Mouse (Mus musculus) embryonic facial prominence, embryonic 15.5 days (tissue): ENCODE measurements around the gene Aldh16a1. TPM values are rescaled to one million over a fixed set of nuclear protein-coding genes. Genes with fewer than 3 reads are reported as not detected.

Experiments used
- ATAC-seq: fragments of 200-750 bp; cut with Nextera tagmentation; 2 replicates; pipeline ENCODE4 v1.8.0; 2017; ENCODE audit warnings: low read depth, moderate TSS enrichment; ENCODE audit not compliant: insufficient number of reproducible peaks, low FRiP score, low TSS enrichment
- H3K27ac ChIP-seq: fragments of 300-500 bp; sonication (generic); replicated peaks from 2 replicates; pipeline ENCODE4 v1.5.1; 2015; ENCODE audit warnings: mild to moderate bottlenecking, inconsistent platforms
- H3K27me3 ChIP-seq: fragments of 300-500 bp; sonication (generic); 2 replicates; pipeline ENCODE4 v1.6.1; 2015; ENCODE audit warnings: inconsistent platforms
- H3K36me3 ChIP-seq: fragments of 300-500 bp; sonication (generic); 2 replicates; pipeline ENCODE4 v1.6.1; 2015; ENCODE audit warnings: mild to moderate bottlenecking, inconsistent platforms
- H3K4me1 ChIP-seq: fragments of 300-500 bp; sonication (generic); 2 replicates; pipeline ENCODE4 v1.6.1; 2015; ENCODE audit warnings: inconsistent platforms
- H3K4me2 ChIP-seq: fragments of 300-500 bp; sonication (generic); replicated peaks from 2 replicates; pipeline ENCODE4 v1.6.1; 2015; ENCODE audit warnings: mild to moderate bottlenecking, inconsistent platforms
- H3K4me3 ChIP-seq: fragments of 300-500 bp; sonication (generic); replicated peaks from 2 replicates; pipeline ENCODE4 v1.5.1; 2015; ENCODE audit warnings: mild to moderate bottlenecking, inconsistent platforms
- H3K9ac ChIP-seq: fragments of 300-500 bp; sonication (generic); 2 replicates; pipeline ENCODE4 v1.6.1; 2015; ENCODE audit warnings: inconsistent platforms
- H3K9me3 ChIP-seq: fragments of 300-500 bp; sonication (generic); replicated peaks from 2 replicates; pipeline ENCODE4 v1.6.1; 2016; ENCODE audit warnings: inconsistent platforms
- WGBS: fragments of 180-500 bp; shearing (Covaris S2); methylation state at CpG from one replicate; pipeline ENCODE4 v1.1.7; 2015; 5-methylcytosine and 5-hydroxymethylcytosine counted together
- polyA plus RNA-seq: library from polyadenylated mRNA; unstranded; fragments of >200 nt; fragmentation: Nextera tagmentation; extraction: Ambion mirVana; gene quantifications from 2 replicates; pipeline ENCODE4 v1.2.1, GENCODE M21; 2015

Gene Aldh16a1
- polyA plus RNA-seq, 1 experiment from 2014 or later, result 47.1 TPM

GRCm38 (mm10) chr7:45124224-45125143, 29.9 kb downstream of the Aldh16a1 start, which contains the start of gene Rps11:
Rps11 (minus strand) TSS chr7:45124439.
- Histone ChIP-seq H3K4me3 (peak within 1 kb of the TSS; percentile 96), H3K27ac (peak within 1 kb of the TSS; percentile 90), H3K4me2 (peak within 1 kb of the TSS; percentile 64), H3K9me3 (no peaks in the 10 kb centered on the region), H3K9ac (peak within 1 kb of the TSS; percentile 100), H3K27me3 (no peaks in the 10 kb centered on the region), H3K4me1 (peaks cover 62% of the 10 kb centered on the region), H3K36me3 (peaks cover 61% of the 10 kb centered on the region)
- peak; percentile 88 for ATAC-seq
- WGBS, result under 1% methylated on average over 59 of the region's 59 CpGs

- no peak for ATAC-seq
- peaks cover 58% of the 10 kb centered on the region for H3K4me1 ChIP-seq
- H3K36me3 ChIP-seq, result peaks cover 67% of the 10 kb centered on the region
Observed at GRCm38 (mm10) chr7:45123186-45123570, 31.2 kb downstream of the Aldh16a1 start.

GRCm38 (mm10) chr7:45122561-45123185, 31.7 kb downstream of the Aldh16a1 start:
- Histone ChIP-seq H3K9me3 (no peaks in the 10 kb centered on the region), H3K9ac (peak overlapping the region; percentile 100; the same call in 1 of the 2 replicates), H3K4me2 (peak overlapping the region; percentile 64), H3K4me3 (peak overlapping the region; percentile 96), H3K4me1 (peaks cover 58% of the 10 kb centered on the region), H3K27ac (peak overlapping the region; percentile 90; the same call in 1 of the 2 replicates), H3K27me3 (no peaks in the 10 kb centered on the region), H3K36me3 (peaks cover 67% of the 10 kb centered on the region)
- WGBS, result 80% methylated on average over 15 of the region's 15 CpGs
- ATAC-seq, result no peak

More at GRCm38 (mm10) chr7:45123186-45123570, 31.2 kb downstream of the Aldh16a1 start:
- no peaks in the 10 kb centered on the region for H3K27me3 ChIP-seq
- WGBS, result 17% methylated on average over 12 of the region's 12 CpGs
- peak overlapping the region; percentile 100 for H3K9ac ChIP-seq
- H3K27ac ChIP-seq, result peak overlapping the region; percentile 90
- peak overlapping the region; percentile 64 for H3K4me2 ChIP-seq
- no peaks in the 10 kb centered on the region for H3K9me3 ChIP-seq
- H3K4me3 ChIP-seq, result peak overlapping the region; percentile 96

- H3K4me2 ChIP-seq, result no peak overlapping the region
- peaks cover 52% of the 10 kb centered on the region for H3K4me1 ChIP-seq
- H3K27me3 ChIP-seq, result no peaks in the 10 kb centered on the region
- no peak overlapping the region for H3K9ac ChIP-seq
- H3K4me3 ChIP-seq, result 0 out of 2 replicates have a peak overlapping the region, but pooled peaks have one; percentile 4
- H3K27ac ChIP-seq, result 0 out of 2 replicates have a peak overlapping the region, but pooled peaks have one; percentile 39
- ATAC-seq, result no peak
- peaks cover 63% of the 10 kb centered on the region for H3K36me3 ChIP-seq
- no peaks in the 10 kb centered on the region for H3K9me3 ChIP-seq
Observed at GRCm38 (mm10) chr7:45121966-45122365, 32.4 kb downstream of the Aldh16a1 start.

GRCm38 (mm10) chr7:45121404-45121803, 33.0 kb downstream of the Aldh16a1 start:
- Histone ChIP-seq H3K4me1 (peaks cover 46% of the 10 kb centered on the region), H3K9me3 (no peaks in the 10 kb centered on the region), H3K9ac (no peak overlapping the region), H3K27ac (peak overlapping the region; percentile 39; the same call in 1 of the 2 replicates), H3K4me3 (no peak overlapping the region), H3K4me2 (no peak overlapping the region), H3K36me3 (peaks cover 57% of the 10 kb centered on the region), H3K27me3 (no peaks in the 10 kb centered on the region)
- WGBS, result 57% methylated on average over 8 of the region's 8 CpGs
- no peak for ATAC-seq

- no peak for ATAC-seq
- Histone ChIP-seq H3K9me3 (no peaks in the 10 kb centered on the region), H3K4me2 (no peak overlapping the region), H3K36me3 (peaks cover 43% of the 10 kb centered on the region), H3K27ac (no peak overlapping the region), H3K4me3 (no peak overlapping the region), H3K4me1 (peaks cover 34% of the 10 kb centered on the region), H3K9ac (no peak overlapping the region), H3K27me3 (no peaks in the 10 kb centered on the region)
- 80% methylated on average over 5 of the region's 5 CpGs for WGBS
Observed at GRCm38 (mm10) chr7:45119780-45120709, 34.3 kb downstream of the Aldh16a1 start.

GRCm38 (mm10) chr7:45118336-45118735, 36.0 kb downstream of the Aldh16a1 start:
- Histone ChIP-seq H3K27me3 (no peaks in the 10 kb centered on the region), H3K4me1 (peaks cover 30% of the 10 kb centered on the region), H3K36me3 (peaks cover 43% of the 10 kb centered on the region), H3K27ac (no peak overlapping the region), H3K9ac (no peak overlapping the region), H3K9me3 (no peaks in the 10 kb centered on the region), H3K4me3 (no peak overlapping the region), H3K4me2 (no peak overlapping the region)
- WGBS, result 87% methylated on average over 6 of the region's 6 CpGs
- ATAC-seq, result no peak

GRCm38 (mm10) chr7:45117566-45117965, 36.8 kb downstream of the Aldh16a1 start:
- H3K9ac ChIP-seq, result no peak overlapping the region
- ATAC-seq, result no peak

GRCm38 (mm10) chr7:45113476-45113875, 40.9 kb downstream of the Aldh16a1 start:
- H3K4me1 ChIP-seq, result no peaks in the 10 kb centered on the region

More at GRCm38 (mm10) chr7:45117566-45117965, 36.8 kb downstream of the Aldh16a1 start:
- H3K36me3 ChIP-seq, result peaks cover 36% of the 10 kb centered on the region
- 76% methylated on average over 8 of the region's 8 CpGs for WGBS
- no peaks in the 10 kb centered on the region for H3K9me3 ChIP-seq
- H3K27me3 ChIP-seq, result no peaks in the 10 kb centered on the region
- no peak overlapping the region; the same call in 1 of the 2 replicates for H3K27ac ChIP-seq
- no peak overlapping the region for H3K4me2 ChIP-seq
- no peak overlapping the region for H3K4me3 ChIP-seq
- H3K4me1 ChIP-seq, result peaks cover 22% of the 10 kb centered on the region

GRCm38 (mm10) chr7:45112529-45112928, 41.9 kb downstream of the Aldh16a1 start:
- H3K27ac ChIP-seq, result no peak overlapping the region
- H3K36me3 ChIP-seq, result no peaks in the 10 kb centered on the region
- 65% methylated on average over 3 of the region's 3 CpGs for WGBS
- no peak overlapping the region for H3K4me2 ChIP-seq
- H3K9ac ChIP-seq, result no peak overlapping the region
- H3K9me3 ChIP-seq, result no peaks in the 10 kb centered on the region
- no peaks in the 10 kb centered on the region for H3K27me3 ChIP-seq
- ATAC-seq, result no peak
- no peaks in the 10 kb centered on the region for H3K4me1 ChIP-seq
- no peak overlapping the region for H3K4me3 ChIP-seq

More at GRCm38 (mm10) chr7:45113476-45113875, 40.9 kb downstream of the Aldh16a1 start:
- Histone ChIP-seq H3K9me3 (no peaks in the 10 kb centered on the region), H3K9ac (no peak overlapping the region), H3K27ac (no peak overlapping the region), H3K36me3 (no peaks in the 10 kb centered on the region), H3K27me3 (no peaks in the 10 kb centered on the region), H3K4me3 (no peak overlapping the region), H3K4me2 (no peak overlapping the region)
- 83% methylated on average over 2 of the region's 2 CpGs for WGBS
- ATAC-seq, result no peak
